Mouse (Mus musculus) mouse trophoblast stem cell (cell line): ENCODE results near the gene Tec.

ENCODE experiments used
- in situ Hi-C, 2 experiments: fragments of 300-500 bp; cut with MseI, MboI; formaldehyde crosslinking; loops; 2 replicates in 1 of 2; 3 replicates in 1 of 2; pipeline ENCODE4 v1.15.1; 2025

The Tec gene

DNA sequence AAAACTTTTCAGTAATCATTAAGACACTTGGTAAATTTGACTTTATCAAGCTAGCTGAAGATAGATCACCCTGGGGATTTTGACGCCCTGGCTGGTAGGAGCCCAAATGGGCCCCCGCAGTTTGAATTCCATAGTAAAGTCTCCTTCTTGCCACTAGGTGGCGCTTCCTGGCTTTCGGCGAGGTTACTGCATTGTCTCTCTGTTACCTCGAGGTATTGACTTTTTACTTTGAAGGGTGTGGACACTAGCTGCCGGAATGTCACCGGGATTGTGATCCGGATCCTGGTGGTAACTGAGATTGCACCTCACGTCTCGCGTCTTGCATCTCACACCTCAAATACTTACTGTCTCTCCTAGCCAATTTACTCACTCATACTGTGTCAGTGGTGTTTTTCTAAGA is 23.3 kb upstream of the Tec start:
- in situ Hi-C loops: no loop called here

DNA sequence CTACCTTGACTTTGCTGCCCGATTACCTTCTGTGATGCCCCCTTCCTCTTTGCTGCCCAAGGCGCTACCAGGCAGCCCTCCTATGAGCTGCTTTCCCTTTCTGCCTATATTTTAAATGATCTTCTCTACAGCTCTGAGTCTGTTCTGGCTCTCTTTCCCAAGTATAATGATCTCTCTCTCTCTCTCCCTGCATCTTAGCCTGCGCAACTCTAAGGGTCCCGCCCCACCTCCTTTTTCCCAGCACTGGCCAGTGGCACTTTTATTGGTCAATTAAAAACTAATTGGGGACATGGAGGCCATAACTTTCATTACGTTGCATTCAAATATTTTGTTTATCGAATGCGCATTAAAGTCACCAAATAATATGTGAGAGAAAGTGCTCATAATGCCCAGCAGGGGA is 20.0 kb upstream of the Tec start:
- in situ Hi-C loops: no loop called here

DNA sequence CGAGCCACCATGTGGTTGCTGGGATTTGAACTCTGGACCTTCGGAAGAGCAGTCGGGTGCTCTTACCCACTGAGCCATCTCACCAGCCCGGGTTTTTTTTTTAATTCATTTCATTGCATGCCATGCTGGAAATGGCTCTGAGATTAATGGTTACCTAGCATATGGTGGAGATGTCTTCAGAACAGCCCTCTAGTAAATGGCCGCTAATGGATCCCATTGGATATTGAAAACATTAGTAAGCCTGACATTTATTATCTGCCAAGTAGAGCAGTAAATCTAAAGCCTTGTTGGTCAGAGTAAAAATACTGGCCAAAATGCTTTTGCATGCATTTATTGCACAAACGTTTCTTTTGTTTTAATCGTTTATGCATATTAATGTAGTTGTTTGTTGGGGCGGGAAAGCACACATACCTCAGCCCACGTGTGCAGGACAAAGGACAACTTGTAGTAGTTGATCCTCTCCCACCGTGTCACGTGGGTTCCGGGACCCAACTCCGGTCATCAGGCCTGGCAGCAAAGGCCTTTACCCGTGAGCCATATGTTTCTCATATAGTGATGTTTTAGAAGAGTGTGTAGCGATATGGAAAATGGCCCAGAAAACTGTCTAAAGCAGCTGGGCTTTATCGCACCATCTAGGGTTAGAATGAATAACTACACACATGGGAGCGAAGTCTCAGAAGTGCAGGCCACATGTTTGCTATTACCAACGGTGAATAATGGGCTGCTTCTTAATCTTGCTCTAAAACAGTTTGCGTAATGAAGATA is 18.4 kb upstream of the Tec start:
- in situ Hi-C loops: no loop called here

DNA sequence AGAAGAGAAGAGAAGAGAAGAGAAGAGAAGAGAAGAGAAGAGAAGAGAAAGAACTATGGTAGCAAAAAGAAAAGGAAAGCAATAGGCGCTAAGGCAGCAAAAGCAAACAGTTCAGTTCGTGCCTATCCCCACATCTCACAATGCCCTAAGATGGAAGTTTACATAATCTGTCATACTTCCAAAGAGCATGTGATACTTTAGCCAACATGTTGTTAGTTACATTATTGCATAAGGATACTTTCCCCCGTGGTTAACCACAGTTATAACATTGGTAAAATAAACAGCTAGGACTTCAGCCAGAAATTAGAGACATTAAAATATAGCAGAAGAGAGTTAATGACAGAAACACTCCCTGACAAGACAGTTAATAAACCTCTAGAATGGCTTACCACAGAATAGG is 15.4 kb upstream of the Tec start:
- in situ Hi-C loops: no loop called here

DNA sequence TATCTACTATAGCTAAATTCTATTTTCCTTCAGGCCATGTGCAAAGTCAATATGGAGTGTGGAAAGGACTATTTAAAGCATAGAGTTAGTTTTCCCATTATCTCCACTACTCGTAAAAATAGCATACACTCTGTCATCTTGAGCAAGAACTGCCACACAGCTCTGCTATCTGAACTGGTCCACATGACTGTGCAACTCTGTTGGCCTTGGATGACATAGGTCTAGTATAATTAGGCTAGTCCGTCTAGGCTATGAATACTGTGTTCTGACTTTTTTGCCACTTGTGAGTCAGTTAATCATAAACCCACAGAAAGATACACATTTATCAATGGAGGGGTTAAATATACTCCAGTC is 14.1 kb upstream of the Tec start:
- in situ Hi-C loops: no loop called here

DNA sequence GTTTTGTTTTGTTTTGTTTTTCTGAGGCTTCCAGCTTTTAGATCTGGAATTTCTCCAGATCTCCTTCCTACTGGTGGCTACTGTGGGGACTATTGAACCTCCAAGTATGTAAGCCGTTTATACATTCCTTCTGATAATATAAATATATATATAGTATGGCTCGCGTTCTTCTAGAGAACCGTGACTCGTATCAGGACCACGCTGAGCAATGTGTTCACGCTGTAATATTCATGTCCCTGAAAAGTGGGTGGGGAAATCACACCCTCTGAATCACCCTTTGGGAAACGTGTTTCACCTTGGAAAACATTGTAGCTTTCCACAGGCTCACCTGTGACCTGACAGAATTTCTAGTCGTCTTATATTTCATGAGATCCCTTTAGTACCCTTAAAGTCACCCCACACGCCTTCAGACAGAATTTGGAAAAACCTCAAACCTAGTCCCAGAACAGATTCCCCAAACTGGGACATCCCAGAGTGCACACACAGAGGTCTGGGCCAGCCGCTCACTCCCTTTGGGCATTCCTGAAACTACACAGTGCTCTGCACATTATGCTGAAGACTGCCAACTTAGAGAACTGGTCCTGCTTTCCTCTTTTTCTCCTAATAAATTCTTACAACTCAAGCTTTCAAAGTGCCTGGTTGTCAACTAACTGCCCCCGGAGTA is 13.6 kb upstream of the Tec start:
- in situ Hi-C loops: no loop called here

DNA sequence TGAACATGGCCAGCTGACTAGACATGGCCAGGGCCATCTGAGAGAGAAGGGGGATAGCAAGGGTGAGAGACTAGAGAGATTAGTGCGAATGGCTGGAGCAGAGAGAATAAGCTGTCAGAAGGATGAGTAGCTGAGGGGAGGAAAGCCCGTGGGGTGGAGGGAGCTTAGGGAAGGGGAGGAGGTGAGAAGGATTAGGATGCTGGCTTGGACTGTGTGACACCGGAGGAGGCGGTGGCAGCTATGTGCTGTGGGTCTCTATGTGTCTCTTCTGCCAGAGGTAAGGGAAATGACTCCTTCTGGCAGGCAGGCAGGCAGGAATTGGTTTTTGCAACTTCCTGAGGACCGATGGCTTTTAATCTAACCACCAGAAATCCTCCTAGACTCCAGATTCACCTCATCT is 11.5 kb upstream of the Tec start:
- in situ Hi-C loops: no loop called here

DNA sequence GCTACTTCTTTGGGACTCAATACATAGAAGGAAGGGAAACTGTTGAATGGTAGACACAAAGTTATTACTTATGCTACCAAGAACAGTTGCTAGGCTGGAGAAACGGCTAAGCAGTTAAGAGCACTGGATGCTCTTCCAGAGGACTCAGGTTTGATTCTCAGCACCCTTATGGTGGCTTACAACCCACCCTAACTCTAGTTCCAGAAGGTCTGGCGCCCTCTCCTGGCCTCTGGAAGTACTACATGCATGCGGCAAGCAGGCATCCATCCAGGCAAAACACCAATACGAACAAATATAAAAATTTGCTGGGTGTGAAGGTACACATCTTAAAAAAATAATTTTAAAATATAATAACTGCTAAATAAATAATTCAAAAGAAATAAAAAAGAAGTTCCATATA is 2.8 kb upstream of the Tec start:
- in situ Hi-C loops: no loop called here

DNA sequence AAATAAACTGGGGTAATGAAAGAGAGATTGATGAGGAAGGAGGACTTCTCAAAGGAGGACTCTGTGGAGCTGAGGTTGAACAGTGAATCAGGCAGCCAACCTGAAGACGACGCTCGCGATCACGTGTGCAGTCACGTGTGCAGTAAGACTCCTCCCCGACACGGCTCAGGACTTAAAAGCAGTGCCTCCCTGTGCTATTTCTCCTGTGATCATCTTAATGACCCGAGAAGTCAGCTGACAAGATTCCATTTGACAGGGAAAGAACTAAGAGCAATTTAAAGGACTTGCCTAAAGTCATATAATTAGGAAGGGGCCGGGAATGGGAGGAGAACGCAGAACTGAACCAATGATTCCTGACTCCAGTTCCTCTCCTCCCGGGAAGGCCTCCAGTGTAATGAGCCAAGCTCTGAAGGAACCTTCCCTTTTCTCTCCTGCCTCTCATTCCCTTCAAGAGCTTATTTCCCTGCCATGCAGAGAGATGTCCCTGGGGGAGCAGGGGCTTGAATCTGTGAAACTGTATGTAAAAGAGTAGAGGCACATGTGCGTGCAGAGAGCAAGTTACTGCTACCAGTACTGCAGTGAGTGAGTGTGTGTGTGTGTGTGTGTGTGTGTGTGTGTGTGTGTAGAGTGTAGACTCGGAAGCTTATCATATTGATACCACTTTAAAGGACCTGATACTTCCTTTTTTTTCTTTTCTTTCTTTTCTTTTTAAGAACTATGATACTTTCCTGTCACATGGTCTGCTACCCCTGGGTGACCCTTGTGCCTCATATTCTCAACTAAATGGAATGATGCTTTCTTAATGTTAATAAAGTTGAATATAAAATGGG is 1.7 kb upstream of the Tec start:
- in situ Hi-C loops: no loop called here

DNA sequence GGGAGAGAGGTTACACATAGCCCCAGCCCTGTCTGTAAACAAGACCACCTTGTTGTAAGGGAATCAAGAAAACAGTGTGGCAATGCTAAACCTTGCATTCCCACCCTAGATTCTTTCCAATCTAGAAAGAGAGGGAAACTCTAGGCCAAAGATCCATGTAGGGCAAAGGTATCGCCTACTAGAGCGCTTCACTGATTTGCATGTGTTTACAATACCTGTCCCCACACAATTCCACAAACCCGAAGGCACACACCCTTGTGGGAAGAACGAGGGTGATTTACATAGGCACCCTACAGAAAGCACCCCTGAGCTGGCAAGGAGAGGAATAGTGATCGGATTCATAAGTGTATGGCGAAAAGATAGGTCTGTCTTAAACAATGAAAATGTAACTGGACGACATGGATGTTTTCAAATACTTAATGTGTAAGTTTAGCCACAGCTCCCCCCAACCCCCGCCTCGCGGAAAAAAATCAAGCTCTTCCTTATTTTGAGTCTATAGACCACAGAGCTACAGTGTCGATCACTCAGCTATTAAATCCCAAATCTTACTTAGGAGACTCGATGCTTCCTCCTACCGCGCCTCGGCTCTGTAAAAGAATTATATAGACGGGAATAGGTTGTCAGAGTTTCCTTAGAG is 1.1 kb downstream of the Tec start:
- in situ Hi-C loops: no loop called here

DNA sequence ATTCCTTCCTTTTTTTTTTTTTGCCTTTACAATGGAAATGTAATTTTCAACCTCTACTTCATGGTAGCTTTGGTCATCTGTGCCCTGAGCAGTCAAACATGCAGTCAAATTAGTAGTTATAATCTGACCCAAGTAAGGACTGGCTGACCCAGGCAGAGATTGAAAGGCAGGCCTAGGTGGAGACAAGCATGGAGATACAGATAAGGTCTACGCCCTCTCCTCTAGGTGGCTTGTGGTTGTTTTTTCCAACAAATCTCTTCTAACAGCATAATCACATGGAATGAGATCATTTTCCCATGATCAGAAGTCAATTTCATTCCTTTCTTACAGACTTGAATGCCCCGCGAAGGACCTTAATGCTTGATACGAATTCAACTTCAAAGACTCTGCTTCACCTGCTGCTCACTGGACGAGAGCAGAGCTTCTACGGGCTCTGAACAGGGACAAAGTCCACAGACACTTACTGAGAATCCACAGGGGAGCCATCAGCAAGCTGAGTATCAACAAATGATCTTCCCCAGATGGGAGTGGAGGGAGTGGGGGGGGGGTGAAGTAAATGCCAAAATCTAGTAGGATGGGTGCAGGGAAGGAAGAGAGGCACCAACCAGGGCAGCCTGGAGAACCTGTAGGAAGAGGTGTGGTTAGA is 1.9 kb downstream of the Tec start:
- in situ Hi-C loops: no loop called here

DNA sequence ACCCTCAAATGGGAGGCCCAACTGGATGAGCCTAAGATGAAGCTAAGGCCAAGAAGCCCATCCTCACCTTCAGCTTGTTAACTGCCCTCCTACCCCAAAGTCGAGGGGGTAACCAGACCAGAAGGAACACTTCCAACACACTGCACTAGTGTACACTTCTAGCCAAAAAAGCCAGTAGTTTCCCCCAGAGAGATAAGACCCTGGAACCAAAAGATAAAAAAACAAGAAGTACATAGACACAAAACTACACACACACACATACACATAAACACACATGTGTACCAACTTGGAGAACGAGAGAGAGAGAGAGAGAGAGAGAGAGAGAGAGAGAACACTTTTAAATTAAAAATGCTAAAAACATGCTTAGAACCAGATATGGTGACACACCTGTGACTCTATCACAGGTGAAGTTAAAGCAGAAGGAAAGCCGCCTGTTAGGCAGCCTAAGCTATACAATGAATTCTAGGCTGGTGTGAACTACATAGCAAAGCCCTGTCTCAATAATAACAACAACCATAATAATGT is 3.6 kb downstream of the Tec start:
- in situ Hi-C loops: no loop called here

DNA sequence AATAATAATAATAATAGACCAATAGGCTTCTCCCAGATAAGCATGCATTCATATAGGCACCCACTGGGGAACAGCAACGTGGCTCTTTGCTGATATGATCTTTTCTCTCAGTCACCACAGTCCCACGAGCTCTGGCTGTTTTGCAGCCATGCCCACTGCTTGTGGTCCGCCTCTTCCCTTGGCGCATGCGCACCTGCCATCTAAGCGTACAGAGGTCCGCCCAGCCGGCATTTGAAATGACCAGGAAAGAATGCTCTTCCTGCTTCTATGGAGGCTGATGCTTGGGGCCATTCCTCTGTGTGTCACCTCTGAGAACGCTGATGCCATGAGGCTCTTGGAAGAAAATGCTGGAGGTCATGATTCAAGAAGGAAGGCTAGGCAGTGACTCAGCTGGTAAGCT is 5.1 kb downstream of the Tec start:
- in situ Hi-C loops: no loop called here

DNA sequence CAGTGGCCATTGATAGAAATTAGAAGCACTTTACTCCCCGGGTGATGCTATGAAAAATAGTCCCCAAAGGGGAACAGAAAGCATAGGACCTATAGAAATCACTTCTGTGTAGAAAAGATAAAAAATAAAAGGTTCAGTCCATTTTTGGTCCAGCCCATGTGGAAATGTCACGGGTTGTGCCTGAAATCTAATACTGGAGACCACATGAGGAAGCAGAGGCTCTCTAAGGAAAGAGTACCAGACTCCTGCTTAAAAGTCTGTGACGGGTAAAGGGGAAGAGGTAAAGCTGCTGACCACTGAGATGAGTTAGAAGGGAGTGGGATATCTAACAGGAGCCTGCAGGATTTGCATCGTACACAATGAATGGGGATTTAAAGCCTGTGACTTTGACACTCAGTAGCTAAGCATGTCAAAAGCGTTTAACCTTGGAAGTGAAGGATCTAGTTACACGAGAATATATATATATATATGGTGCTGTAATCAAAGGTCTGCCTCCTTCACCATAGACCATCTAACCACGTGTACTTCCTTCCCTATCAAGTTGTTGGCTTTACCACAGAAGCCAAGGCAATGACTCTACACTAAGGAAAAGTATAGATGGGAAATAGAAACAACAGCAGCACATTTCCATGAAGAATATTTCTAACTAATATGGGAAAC is 6.4 kb downstream of the Tec start:
- in situ Hi-C loops: no loop called here

DNA sequence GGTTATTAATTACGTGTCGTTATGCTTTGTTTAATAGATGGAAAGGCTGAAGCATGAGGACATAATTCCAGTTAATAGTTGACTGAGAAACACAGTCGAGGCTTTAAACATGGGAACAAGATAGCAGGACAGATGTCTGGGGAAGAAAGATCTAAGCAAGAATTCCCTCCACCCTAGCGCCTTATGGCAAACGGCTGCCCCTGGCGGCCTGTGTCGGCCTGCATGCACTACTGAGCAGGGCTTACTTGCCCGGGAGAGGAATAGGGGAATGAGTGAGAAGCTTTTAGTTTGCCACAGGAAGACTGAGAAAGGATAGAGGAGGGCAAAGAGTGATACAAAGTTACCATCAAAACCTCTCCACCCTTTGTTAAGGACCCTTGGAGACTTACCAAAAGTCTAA is 7.4 kb downstream of the Tec start:
- in situ Hi-C loops: no loop called here

DNA sequence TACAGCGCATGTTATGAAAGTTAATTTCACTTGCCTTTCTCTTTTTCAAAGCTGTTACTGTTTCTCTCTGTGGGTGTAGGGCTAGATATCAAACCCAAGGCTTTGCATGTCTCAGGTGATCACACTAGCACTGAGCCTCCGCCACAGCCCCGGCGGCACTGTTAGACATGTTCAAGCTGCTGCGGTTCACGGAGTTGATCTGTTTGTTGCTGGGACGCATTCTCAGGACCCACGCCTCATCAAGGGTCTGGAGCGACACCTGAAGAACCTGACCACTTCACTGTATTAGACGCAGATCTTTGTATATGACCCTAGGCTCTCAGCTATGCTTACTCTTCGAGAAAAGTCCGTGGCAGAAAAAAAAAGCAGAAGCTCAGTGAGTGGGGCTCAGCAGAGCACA is 10.0 kb downstream of the Tec start:
- in situ Hi-C loops: no loop called here

DNA sequence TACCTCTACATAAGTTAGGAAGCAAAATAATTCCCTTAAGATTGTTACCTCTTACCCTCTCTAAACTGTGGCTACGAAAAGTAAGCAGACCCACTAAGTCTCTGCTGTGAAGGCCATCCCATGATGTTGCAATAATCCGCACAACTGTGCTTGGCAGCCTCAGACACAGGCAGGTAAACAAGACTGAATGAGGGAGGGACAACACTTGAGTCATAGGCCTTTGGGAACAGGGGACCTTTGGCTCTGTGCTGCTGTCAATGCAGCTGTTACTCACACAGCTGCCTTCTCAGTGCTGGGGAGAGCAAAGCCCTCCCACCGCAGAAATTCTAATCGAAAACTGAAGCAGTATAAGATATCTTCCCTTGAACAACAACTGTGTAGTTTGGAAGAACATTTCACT is 10.5 kb downstream of the Tec start:
- in situ Hi-C loops: no loop called here

DNA sequence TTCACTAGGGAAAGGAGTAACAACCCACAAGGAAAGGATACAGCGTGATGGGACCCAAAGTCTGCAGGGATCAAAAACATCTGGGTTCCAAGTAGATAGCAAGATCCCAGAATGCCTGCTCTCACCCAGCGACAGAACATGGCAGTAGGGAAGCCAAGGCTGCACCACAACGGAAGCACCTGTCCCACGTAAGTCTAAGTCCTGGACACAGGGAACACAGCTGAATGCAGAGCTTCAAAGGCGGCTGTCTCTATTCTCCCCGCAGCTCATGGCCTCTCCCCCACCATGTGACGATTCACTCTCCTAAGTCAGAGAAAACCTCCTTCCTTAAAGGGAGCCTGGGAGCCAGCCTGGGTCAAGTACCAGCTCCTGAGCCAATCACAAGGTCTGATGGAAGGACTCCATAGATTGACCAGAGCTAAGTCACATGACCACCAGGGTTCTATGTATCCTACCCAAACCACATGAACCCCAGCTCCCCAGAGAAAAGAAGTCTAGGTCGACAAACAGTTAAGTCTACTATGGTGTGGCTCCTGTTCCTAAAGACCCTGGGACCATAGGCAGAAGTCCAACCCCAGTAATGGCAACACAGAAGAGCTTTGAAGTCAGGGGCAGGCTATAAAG is 11.9 kb downstream of the Tec start:
- in situ Hi-C loops: no loop called here

DNA sequence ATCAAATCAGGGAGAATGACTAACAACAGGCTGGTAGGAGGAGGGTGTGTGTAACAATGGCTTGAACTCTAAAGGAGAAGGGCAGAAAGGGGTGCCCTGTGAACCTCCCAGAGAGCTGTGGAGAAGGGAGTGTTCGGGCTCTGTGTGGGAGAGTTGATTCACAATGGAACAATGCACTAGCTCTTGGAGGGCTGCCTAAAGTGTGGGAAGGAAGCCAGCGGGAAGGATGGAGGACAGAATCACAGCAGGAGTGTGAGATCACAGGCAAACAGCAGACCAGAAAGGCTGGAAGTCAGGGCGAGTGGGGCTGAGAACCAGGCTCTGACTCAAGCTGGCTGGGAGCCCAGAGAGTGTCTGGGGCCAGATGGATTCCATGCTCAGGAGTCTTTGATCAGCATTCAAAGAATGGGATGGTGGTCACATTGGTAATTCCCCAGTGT is 12.6 kb downstream of the Tec start:
- in situ Hi-C loops: no loop called here

DNA sequence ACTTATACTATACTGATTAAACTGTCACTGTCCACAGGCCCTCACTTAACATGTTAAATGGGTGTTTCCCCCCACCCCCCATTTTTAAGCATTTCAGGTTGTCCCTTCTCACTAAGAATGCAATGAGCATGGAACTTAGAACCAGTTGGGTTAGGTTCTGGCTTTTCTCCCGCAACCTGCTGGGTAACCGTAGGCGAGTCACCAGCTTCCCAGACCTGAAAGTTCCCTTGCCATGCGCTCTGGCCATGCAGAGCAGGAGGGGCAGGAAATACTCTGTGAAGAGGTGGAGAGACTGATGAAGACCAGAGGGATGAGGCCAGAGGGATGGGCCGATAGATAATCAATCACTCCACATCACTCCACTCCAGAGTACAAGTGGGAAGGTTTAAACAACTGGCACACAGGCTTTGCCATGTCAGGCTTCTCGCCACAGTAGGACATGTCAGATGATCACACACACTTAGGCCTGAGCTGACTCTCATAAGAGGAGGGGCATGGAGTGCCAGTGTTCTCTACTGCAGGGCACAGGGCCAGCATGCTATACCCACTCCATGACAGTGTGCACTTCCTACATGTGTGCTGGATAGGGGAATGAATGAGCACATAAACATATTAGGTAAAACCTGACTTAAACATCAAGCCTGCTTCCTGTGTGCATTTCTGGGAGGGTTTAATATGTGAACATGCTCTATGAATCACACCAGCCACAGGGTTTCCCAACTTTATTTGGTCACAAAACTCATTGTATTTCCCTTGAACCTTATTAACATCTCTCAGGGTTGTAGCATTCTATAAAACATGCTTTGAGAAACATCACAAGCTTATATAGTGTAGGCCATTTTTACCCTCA is 13.9 kb downstream of the Tec start:
- in situ Hi-C loops: no loop called here
